Mouse (Mus musculus) G1E-ER4 (cell line): ENCODE data around the gene Gm9918. TPM values are rescaled to one million over a fixed set of nuclear protein-coding genes. Genes with fewer than 3 reads are reported as not detected.

Experiments
- GATA1 ChIP-seq: IDR thresholded peaks from one replicate; pipeline ENCODE4 v1.8.0; 2012; ENCODE audit warnings: low read length, inconsistent platforms
- polyA plus RNA-seq: library from polyadenylated mRNA; stranded (reverse); fragments of >175 nt; gene quantifications from 2 replicates; pipeline ENCODE4 v1.2.3, GENCODE M21; 2012

The Gm9918 gene
- polyA plus RNA-seq, 1 experiment = not detected

- TF ChIP-seq GATA1 = no peak
Observed at GRCm38 (mm10) chr15:102280623-102281022, 10.3 kb downstream of the Gm9918 start.

- TF ChIP-seq GATA1 = no peak
Observed at GRCm38 (mm10) chr15:102282463-102283292, 12.3 kb downstream of the Gm9918 start.

- no peak for TF ChIP-seq GATA1
Observed at GRCm38 (mm10) chr15:102283648-102284047, 13.3 kb downstream of the Gm9918 start.

- TF ChIP-seq GATA1 = no peak
Observed at GRCm38 (mm10) chr15:102287395-102287794, 17.0 kb downstream of the Gm9918 start.

GRCm38 (mm10) chr15:102295633-102296367 is 25.4 kb downstream of the Gm9918 start, which contains the start of gene Espl1:
Espl1 (plus strand) TSS chr15:102296266.
- no peak for TF ChIP-seq GATA1

DNA sequence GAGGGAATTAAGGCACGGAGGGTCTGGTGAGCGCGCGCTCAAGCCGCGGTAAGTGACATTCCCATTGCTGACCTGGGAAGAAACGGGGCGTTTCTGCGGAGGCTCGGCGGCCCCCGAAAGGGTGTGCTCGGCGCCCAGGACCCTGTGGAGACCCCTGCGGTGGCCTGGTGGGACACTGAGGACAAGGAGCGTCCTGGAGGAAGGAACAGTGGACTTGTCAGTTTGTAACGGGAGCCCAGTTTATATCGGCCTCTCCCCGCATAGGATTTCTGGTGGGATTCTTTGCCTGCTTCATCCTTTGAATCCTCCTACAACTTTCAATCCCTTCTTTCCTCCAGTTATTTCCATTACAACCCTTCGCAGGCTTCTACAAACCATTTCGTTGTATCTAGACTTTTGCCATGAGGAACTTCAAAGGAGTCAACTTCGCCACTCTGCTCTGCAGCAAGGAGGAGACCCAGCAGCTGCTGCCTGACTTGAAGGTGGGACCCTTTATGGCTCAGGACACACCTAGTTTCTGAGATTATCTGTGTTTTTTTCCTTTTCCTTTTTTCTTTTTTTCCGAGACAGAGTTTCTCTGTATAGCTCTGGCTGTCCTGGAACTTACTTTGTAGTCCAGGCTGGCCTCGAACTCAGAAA is 26.1 kb downstream of the Gm9918 start:
- TF ChIP-seq GATA1 = no peak

DNA sequence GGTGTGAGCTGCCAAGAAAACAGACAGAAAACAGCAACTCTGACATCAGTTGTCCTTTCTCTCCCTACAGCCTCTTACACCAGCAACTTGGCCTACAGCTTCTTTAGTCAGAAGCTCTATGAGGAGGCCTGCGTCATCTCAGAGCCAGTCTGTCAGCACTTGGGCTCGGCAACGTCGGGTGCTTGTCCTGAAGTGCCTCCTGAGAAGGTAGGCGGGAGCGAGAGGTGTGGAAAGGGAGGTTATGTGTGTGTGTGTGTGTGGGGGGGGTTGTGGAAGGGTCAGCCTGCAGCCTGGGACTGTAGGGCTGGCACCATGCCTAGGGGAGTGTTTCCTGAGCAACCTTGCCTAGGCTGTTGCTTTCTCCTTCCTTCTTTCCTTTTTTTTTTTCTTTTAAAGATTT is 32.2 kb downstream of the Gm9918 start:
- TF ChIP-seq GATA1 = no peak

GRCm38 (mm10) chr15:102308717-102309116 is 38.4 kb downstream of the Gm9918 start:
- TF ChIP-seq GATA1 = no peak

DNA sequence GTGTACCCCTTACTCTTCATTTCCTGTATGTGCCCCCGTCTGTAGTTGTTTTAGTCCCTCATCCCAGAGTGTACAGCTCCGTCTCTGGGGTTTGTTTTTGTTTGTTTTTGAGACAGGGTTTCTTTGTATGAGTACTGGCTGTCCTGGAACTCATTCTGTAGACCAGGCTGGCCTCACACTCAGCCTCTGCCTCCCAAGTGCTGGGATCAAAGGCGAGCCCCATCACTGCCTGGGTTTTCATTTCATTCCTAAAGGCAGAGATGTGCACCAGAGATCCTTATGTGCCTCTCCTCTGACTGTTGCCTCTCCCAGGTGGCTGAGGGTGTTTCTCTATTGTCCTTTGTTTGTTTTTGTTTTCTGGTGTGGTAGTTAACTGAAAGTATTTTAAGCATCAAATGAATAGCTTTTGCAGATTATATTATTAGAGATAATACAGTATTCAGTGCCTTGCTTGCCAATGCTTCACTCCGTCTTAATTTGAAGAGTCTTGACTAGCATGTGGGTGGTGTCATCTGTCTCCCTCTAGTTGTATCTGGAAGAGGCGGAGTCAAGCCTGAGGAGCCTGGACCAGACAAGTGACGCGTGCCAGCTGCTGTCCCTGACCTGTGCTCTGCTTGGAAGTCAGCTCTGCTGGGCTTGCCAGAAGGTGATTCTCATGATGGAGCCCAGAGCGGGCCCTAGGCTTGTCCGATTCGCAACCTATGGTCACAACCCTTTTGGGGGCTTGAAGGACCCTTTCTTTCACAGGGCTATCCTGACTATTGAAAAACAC is 39.9 kb downstream of the Gm9918 start:
- TF ChIP-seq GATA1 = no peak

- TF ChIP-seq GATA1 = no peak
Observed at GRCm38 (mm10) chr15:102311489-102311888, 41.1 kb downstream of the Gm9918 start.

DNA sequence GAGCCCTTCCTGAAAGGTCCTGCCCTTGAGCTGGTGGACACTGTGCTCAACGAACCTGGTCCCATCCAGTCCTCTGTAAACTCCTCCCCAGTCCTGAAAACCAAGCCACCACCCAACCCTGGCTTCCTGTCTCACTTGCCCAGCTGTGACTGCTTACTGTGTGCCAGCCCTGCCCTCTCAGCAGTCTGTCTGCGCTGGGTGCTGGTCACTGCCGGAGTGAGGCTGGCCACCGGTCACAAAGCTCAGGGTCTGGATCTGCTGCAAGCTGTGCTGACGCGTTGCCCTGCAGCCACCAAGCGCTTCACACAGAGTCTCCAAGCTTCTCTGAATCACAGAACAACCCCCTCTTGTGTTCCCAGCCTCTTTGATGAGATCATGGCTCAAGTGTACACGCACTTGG is 44.9 kb downstream of the Gm9918 start:
- no peak for TF ChIP-seq GATA1

- no peak for TF ChIP-seq GATA1
Observed at GRCm38 (mm10) chr15:102316263-102316662, 45.9 kb downstream of the Gm9918 start.

Other genes with a start within 250 kb of the Gm9918 start
- not detected in 2 replicates for gene Krt18, start 242.4 kb upstream of the Gm9918 start, polyA plus RNA-seq
- 375 and 424 TPM in 2 replicates for gene Eif4b, start 196.8 kb upstream of the Gm9918 start, polyA plus RNA-seq
- 0.27 and 0.48 TPM in 2 replicates for gene Tns2, start 170.2 kb upstream of the Gm9918 start, polyA plus RNA-seq
- 17.4 and 17.7 TPM in 2 replicates for gene Spryd3, start 134.3 kb upstream of the Gm9918 start, polyA plus RNA-seq
- 0.16 and 0.45 TPM in 2 replicates for gene Igfbp6, start 126.2 kb upstream of the Gm9918 start, polyA plus RNA-seq
- gene Soat2, start 120.0 kb upstream of the Gm9918 start, polyA plus RNA-seq = 5.5 and 5.9 TPM in 2 replicates
- 14.6 and 16.0 TPM in 2 replicates for gene Zfp740, start 67.3 kb upstream of the Gm9918 start, polyA plus RNA-seq
- gene Csad, start 65.8 kb upstream of the Gm9918 start, polyA plus RNA-seq = 8.9 and 9.5 TPM in 2 replicates
- 29.3 and 36.6 TPM in 2 replicates for gene Itgb7, start 38.6 kb upstream of the Gm9918 start, polyA plus RNA-seq
- gene Rarg, start 13.0 kb upstream of the Gm9918 start, polyA plus RNA-seq = 2.6 and 2.9 TPM in 2 replicates
- 74.7 and 76.7 TPM in 2 replicates for gene Mfsd5, start 8.9 kb downstream of the Gm9918 start, polyA plus RNA-seq
- 38.5 and 42.8 TPM in 2 replicates for gene Espl1, start 25.7 kb downstream of the Gm9918 start, polyA plus RNA-seq
- 9.9 and 26.7 TPM in 2 replicates for gene Pfdn5, start 55.6 kb downstream of the Gm9918 start, polyA plus RNA-seq
- gene Myg1, start 61.1 kb downstream of the Gm9918 start, polyA plus RNA-seq = 74.6 and 92.3 TPM in 2 replicates
- 194 and 207 TPM in 2 replicates for gene Aaas, start 80.2 kb downstream of the Gm9918 start, polyA plus RNA-seq
- gene Sp7, start 96.6 kb downstream of the Gm9918 start, polyA plus RNA-seq = not detected in 2 replicates
- gene Sp1, start 135.6 kb downstream of the Gm9918 start, polyA plus RNA-seq = 15.3 and 42.1 TPM in 2 replicates
- not detected in 2 replicates for gene Amhr2, start 174.8 kb downstream of the Gm9918 start, polyA plus RNA-seq
- 56.7 and 227 TPM in 2 replicates for gene Prr13, start 188.5 kb downstream of the Gm9918 start, polyA plus RNA-seq
- 289 and 813 TPM in 2 replicates for gene Pcbp2, start 200.0 kb downstream of the Gm9918 start, polyA plus RNA-seq
- gene Gm10337, start 233.2 kb downstream of the Gm9918 start, polyA plus RNA-seq = not detected in 2 replicates
- gene Map3k12, start 246.5 kb downstream of the Gm9918 start, polyA plus RNA-seq = 1.2 and 1.3 TPM in 2 replicates
- gene Tarbp2, start 247.6 kb downstream of the Gm9918 start, polyA plus RNA-seq = 75.2 and 86.3 TPM in 2 replicates